Mouse (Mus musculus): ENCODE results near the gene Il2. TPM values are rescaled to one million over a fixed set of nuclear protein-coding genes. Genes with fewer than 3 reads are reported as not detected.
A peak's percentile ranks its signal among the peaks of the same experiment; 100 is the strongest.

The Il2 gene
- 0.29 and 0.31 TPM in 2 replicates for polyA plus RNA-seq (2015; fragmentation: Nextera tagmentation; extraction: Ambion mirVana)

DNA sequence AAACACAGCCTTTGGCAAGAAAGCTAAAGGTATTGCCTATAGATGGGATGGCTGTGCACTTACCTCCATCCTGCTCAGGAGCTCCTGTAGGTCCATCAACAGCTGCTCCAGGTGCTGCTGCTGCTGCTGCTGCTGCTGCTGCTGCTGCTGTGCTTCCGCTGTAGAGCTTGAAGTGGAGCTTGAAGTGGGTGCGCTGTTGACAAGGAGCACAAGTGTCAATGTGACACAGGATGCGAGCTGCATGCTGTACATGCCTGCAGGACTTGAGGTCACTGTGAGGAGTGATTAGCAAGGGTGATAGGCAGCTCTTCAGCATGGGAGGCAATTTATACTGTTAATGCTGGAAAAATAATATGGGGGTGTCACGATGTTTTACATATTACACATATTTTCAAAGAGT, at the start of gene Il2:
Il2 (minus strand) TSS at position 305 of the 400 bp plus-strand sequence.
- no peak for ATAC-seq (ENCODE audit: borderline replicate concordance, extremely low read depth, low FRiP score, low TSS enrichment)
- Histone ChIP-seq H3K9me3 (no peaks in the 10 kb centered on the region), H3K4me3 (no peak within 1 kb of the TSS), H3K4me2 (no peak within 1 kb of the TSS), H3K27ac (no peak within 1 kb of the TSS), H3K4me1 (peaks cover 12% of the 10 kb centered on the region), H3K36me3 (no peaks in the 10 kb centered on the region), H3K27me3 (no peaks in the 10 kb centered on the region), H3K9ac (no peak within 1 kb of the TSS)
- 48% methylated on average over 4 of the region's 4 CpGs for WGBS

- H3K9me3 ChIP-seq, result no peaks in the 10 kb centered on the region
- peak overlapping the region; percentile 33; the same call in 1 of the 2 replicates for H3K27ac ChIP-seq
- ATAC-seq (ENCODE audit: borderline replicate concordance, extremely low read depth, low FRiP score, low TSS enrichment), result peak; percentile 91; the same call in 1 of the 2 replicates
- H3K4me3 ChIP-seq, result no peak overlapping the region
- no peak overlapping the region for H3K9ac ChIP-seq
- H3K27me3 ChIP-seq, result no peaks in the 10 kb centered on the region
- no peaks in the 10 kb centered on the region for H3K36me3 ChIP-seq
- H3K4me2 ChIP-seq, result no peak overlapping the region
- 30% methylated on average over 10 of the region's 10 CpGs for WGBS
- peaks cover 9% of the 10 kb centered on the region; the same call in 1 of the 2 replicates for H3K4me1 ChIP-seq
These were observed 49.2 kb upstream of the Il2 start for GRCm38 (mm10) chr3:37174711-37175572.

DNA sequence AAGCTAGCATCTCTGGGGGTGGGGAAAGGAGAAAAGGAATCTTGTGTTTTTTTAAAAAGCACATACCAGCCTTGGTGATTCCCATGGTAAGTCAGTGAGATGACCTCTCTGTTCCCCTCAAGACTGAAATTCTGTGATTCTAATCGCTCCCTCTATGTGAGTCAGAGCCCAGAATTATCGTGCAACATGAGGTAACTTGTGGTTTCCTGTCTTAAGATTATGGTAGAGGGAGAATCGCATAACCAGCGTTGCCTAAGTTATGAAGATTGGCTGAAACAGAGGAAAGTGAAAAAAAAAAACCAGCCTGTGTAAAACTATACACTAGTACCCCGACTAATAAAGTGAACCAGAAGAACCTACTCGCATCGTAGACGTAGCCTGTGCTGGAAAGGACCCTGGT, 47.5 kb upstream of the Il2 start:
- no peak overlapping the region for H3K9ac ChIP-seq
- H3K36me3 ChIP-seq, result no peaks in the 10 kb centered on the region
- no peak for ATAC-seq (ENCODE audit: borderline replicate concordance, extremely low read depth, low FRiP score, low TSS enrichment)
- no peak overlapping the region for H3K27ac ChIP-seq
- H3K9me3 ChIP-seq, result no peaks in the 10 kb centered on the region
- H3K27me3 ChIP-seq, result no peaks in the 10 kb centered on the region
- 87% methylated on average over 8 of the region's 8 CpGs for WGBS
- H3K4me2 ChIP-seq, result no peak overlapping the region
- peaks cover 9% of the 10 kb centered on the region; the same call in 1 of the 2 replicates for H3K4me1 ChIP-seq
- H3K4me3 ChIP-seq, result no peak overlapping the region

GRCm38 (mm10) chr3:37169283-37169682, 43.5 kb upstream of the Il2 start:
- ATAC-seq (ENCODE audit: borderline replicate concordance, extremely low read depth, low FRiP score, low TSS enrichment), result no peak
- Histone ChIP-seq H3K4me2 (no peak overlapping the region), H3K27ac (no peak overlapping the region), H3K4me3 (no peak overlapping the region), H3K9me3 (no peaks in the 10 kb centered on the region), H3K9ac (no peak overlapping the region), H3K27me3 (no peaks in the 10 kb centered on the region), H3K4me1 (no peaks in the 10 kb centered on the region), H3K36me3 (no peaks in the 10 kb centered on the region)
- WGBS, result 82% methylated on average over 2 of the region's 2 CpGs

DNA sequence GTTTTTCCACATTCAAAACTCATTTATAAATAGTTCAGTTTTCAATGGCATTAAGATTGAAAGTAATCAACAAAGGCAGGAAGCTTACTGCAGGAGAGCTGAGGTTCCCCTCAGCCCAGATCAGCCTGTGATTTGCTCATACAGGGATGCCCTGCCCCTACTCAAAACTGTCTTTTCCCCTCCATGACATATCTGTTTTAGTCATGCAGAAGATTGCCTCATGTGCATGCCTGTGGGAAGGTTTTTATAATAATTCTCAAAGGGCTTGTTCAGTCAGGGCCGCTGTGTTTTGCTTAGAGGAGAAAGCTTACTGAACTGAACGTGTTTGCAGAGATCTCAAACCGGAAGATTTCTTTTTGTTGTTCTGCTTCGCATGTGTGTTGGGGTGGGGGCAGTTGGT, 35.3 kb upstream of the Il2 start:
- H3K9me3 ChIP-seq, result no peaks in the 10 kb centered on the region
- WGBS, result 69% methylated on average over 4 of the region's 4 CpGs

DNA sequence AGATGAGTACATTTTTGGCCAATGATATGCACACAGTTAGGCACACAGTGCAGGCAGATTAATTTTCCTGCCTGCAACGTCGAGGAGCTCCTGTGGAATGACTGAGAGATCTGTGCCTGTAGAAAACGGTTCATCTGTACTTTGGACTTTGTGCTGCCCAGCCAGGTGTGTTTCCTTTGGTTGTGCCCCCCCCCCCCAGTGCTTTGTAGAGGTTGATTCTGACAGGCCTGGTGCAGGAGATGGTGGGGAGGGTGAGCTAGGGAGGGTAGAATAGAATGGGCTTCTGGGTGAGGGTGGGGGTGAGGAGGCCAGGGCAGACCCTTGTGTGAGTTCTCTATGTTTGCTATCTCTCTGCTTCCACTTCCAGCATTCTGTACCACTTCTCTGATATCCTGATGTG, 32.5 kb upstream of the Il2 start:
- H3K27ac ChIP-seq, result no peak overlapping the region
- WGBS, result 71% methylated on average over 3 of the region's 3 CpGs
- ATAC-seq (ENCODE audit: borderline replicate concordance, extremely low read depth, low FRiP score, low TSS enrichment), result no peak

More for the DNA sequence above, 35.3 kb upstream of the Il2 start:
- H3K4me1 ChIP-seq, result no peaks in the 10 kb centered on the region
- no peak overlapping the region for H3K27ac ChIP-seq
- H3K4me2 ChIP-seq, result no peak overlapping the region
- no peak for ATAC-seq (ENCODE audit: borderline replicate concordance, extremely low read depth, low FRiP score, low TSS enrichment)
- H3K4me3 ChIP-seq, result no peak overlapping the region
- H3K27me3 ChIP-seq, result no peaks in the 10 kb centered on the region
- no peak overlapping the region for H3K9ac ChIP-seq
- H3K36me3 ChIP-seq, result no peaks in the 10 kb centered on the region

DNA sequence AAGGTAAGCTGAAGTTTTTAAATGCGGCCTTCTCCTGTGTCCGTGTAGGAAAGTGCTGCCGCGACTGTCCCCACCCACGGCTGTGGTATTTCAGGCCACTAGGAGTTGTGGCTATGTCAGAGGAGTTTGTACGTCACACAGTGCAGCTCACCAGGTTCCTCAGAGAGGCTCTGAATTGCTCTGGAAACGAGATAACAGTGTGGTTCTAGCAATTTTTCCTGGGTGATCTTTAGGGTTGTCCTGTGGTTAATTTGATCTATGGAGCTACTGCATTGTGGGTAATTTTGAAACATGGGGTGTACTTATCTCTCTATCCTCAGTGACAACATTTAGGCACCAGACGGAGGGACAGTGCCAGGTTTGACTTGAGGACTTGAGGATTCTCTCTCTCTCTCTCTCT, 31.3 kb upstream of the Il2 start:
- WGBS, result 62% methylated on average over 8 of the region's 8 CpGs
- H3K4me2 ChIP-seq, result no peak overlapping the region
- H3K9me3 ChIP-seq, result no peaks in the 10 kb centered on the region
- H3K4me1 ChIP-seq, result no peaks in the 10 kb centered on the region
- H3K4me3 ChIP-seq, result no peak overlapping the region
- H3K36me3 ChIP-seq, result no peaks in the 10 kb centered on the region
- no peak for ATAC-seq (ENCODE audit: borderline replicate concordance, extremely low read depth, low FRiP score, low TSS enrichment)
- H3K27me3 ChIP-seq, result no peaks in the 10 kb centered on the region
- H3K9ac ChIP-seq, result no peak overlapping the region
- H3K27ac ChIP-seq, result no peak overlapping the region

More for the DNA sequence above, 32.5 kb upstream of the Il2 start:
- H3K4me1 ChIP-seq, result no peaks in the 10 kb centered on the region
- H3K27me3 ChIP-seq, result no peaks in the 10 kb centered on the region
- no peak overlapping the region for H3K4me3 ChIP-seq
- H3K9ac ChIP-seq, result no peak overlapping the region
- H3K36me3 ChIP-seq, result no peaks in the 10 kb centered on the region
- H3K4me2 ChIP-seq, result no peak overlapping the region
- no peaks in the 10 kb centered on the region for H3K9me3 ChIP-seq

GRCm38 (mm10) chr3:37154396-37154795, 28.6 kb upstream of the Il2 start:
- no peak overlapping the region for H3K9ac ChIP-seq
- H3K9me3 ChIP-seq, result no peaks in the 10 kb centered on the region
- H3K4me3 ChIP-seq, result no peak overlapping the region
- no peak overlapping the region for H3K27ac ChIP-seq
- WGBS, result 32% methylated on average over 7 of the region's 7 CpGs
- no peaks in the 10 kb centered on the region for H3K4me1 ChIP-seq
- H3K4me2 ChIP-seq, result no peak overlapping the region
- H3K27me3 ChIP-seq, result no peaks in the 10 kb centered on the region
- no peaks in the 10 kb centered on the region for H3K36me3 ChIP-seq
- peak; percentile 16; the same call in 1 of the 2 replicates for ATAC-seq (ENCODE audit: borderline replicate concordance, extremely low read depth, low FRiP score, low TSS enrichment)

- Histone ChIP-seq H3K4me2 (no peak overlapping the region), H3K4me1 (no peaks in the 10 kb centered on the region), H3K9me3 (no peaks in the 10 kb centered on the region), H3K9ac (no peak overlapping the region), H3K27me3 (no peaks in the 10 kb centered on the region), H3K4me3 (no peak overlapping the region), H3K36me3 (no peaks in the 10 kb centered on the region), H3K27ac (no peak overlapping the region)
- ATAC-seq (ENCODE audit: borderline replicate concordance, extremely low read depth, low FRiP score, low TSS enrichment), result no peak
- WGBS, result 88% methylated on average over 7 of the region's 7 CpGs
These were observed 27.2 kb upstream of the Il2 start for GRCm38 (mm10) chr3:37153004-37153403.

DNA sequence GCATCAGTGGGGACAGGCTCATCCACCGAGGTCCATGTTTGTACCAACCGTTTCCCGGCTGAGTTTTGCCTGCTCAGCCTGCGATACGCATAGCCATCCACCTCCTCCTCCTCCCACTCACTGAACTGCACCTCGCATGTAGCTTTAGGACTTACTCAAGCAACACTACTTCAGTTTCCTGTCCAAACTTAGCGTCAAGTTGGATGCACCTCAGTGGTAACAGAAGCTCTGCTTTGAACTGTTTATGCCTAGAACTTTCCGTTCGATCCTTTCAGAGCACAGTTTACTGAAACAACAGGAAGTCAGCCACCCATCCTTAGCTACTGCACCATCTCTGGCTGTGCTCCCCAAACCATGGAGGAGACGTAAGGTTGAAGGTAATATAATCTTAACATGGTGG, 26.5 kb upstream of the Il2 start:
- H3K4me1 ChIP-seq, result no peaks in the 10 kb centered on the region; the same call in 1 of the 2 replicates
- ATAC-seq (ENCODE audit: borderline replicate concordance, extremely low read depth, low FRiP score, low TSS enrichment), result no peak
- WGBS, result 71% methylated on average over 10 of the region's 10 CpGs

GRCm38 (mm10) chr3:37146810-37147209, 21.1 kb upstream of the Il2 start:
- WGBS, result 57% methylated on average over 7 of the region's 7 CpGs
- no peak for ATAC-seq (ENCODE audit: borderline replicate concordance, extremely low read depth, low FRiP score, low TSS enrichment)
- H3K27ac ChIP-seq, result no peak overlapping the region

More for the DNA sequence above, 26.5 kb upstream of the Il2 start:
- Histone ChIP-seq H3K36me3 (no peaks in the 10 kb centered on the region), H3K27me3 (no peaks in the 10 kb centered on the region), H3K9ac (no peak overlapping the region), H3K4me3 (no peak overlapping the region), H3K9me3 (no peaks in the 10 kb centered on the region), H3K27ac (no peak overlapping the region), H3K4me2 (no peak overlapping the region)

DNA sequence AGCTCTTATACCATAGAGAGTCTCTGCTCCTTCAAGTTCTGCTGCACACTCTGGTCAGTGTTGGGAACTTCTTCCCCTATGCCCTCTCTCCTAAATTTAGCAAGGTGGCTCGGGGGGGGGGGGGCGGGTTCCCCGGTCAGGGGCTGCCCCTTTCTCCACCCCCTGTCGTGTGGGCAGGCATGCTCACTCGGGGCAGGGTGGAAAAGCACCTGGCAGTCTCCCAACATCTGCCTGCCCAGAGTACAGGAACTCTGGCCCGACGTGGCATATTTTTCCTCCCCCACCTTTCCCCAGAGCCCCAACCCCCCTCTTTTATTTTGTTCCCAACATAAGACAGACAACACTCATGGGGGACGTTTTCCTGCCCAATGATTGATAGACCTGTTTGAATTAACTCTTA, 20.6 kb upstream of the Il2 start:
- no peak overlapping the region for H3K4me3 ChIP-seq
- no peaks in the 10 kb centered on the region for H3K27me3 ChIP-seq
- H3K36me3 ChIP-seq, result no peaks in the 10 kb centered on the region
- H3K9ac ChIP-seq, result no peak overlapping the region
- no peaks in the 10 kb centered on the region for H3K9me3 ChIP-seq
- peaks cover 5% of the 10 kb centered on the region for H3K4me1 ChIP-seq
- H3K4me2 ChIP-seq, result no peak overlapping the region
- 12% methylated on average over 8 of the region's 8 CpGs for WGBS
- no peak overlapping the region for H3K27ac ChIP-seq
- peak; percentile 46; the same call in 1 of the 2 replicates for ATAC-seq (ENCODE audit: borderline replicate concordance, extremely low read depth, low FRiP score, low TSS enrichment)

More at GRCm38 (mm10) chr3:37146810-37147209, 21.1 kb upstream of the Il2 start:
- Histone ChIP-seq H3K9ac (no peak overlapping the region), H3K4me2 (no peak overlapping the region), H3K4me3 (no peak overlapping the region), H3K4me1 (peaks cover 5% of the 10 kb centered on the region), H3K36me3 (no peaks in the 10 kb centered on the region), H3K9me3 (no peaks in the 10 kb centered on the region), H3K27me3 (no peaks in the 10 kb centered on the region)
